Mouse (Mus musculus) stomach, embryonic 15.5 days (tissue): ENCODE results near the gene Cdk12. TPM values are rescaled to one million over a fixed set of nuclear protein-coding genes. Genes with fewer than 3 reads are reported as not detected.
"Not testable (repeated sequence)": the region's sequence is repeated elsewhere in the genome, so short reads cannot be mapped to it uniquely, and the experiment has no call there.

ENCODE experiments used
- ATAC-seq: fragments of 200-750 bp; cut with Nextera tagmentation; 2 replicates; pipeline ENCODE4 v1.8.0; 2017; ENCODE audit warnings: low read depth, moderate number of reproducible peaks, moderate TSS enrichment; ENCODE audit not compliant: insufficient read depth, low FRiP score
- H3K27ac ChIP-seq: fragments of 300-500 bp; sonication (generic); 2 replicates; pipeline ENCODE4 v1.5.1; 2015; ENCODE audit warnings: mild to moderate bottlenecking, inconsistent platforms
- H3K27me3 ChIP-seq: fragments of 300-500 bp; sonication (generic); replicated peaks from 2 replicates; pipeline ENCODE4 v1.6.1; 2015; ENCODE audit warnings: inconsistent platforms
- H3K36me3 ChIP-seq: fragments of 300-500 bp; sonication (generic); 2 replicates; pipeline ENCODE4 v1.6.1; 2015; ENCODE audit warnings: inconsistent platforms
- H3K4me1 ChIP-seq: fragments of 300-500 bp; sonication (generic); 2 replicates; pipeline ENCODE4 v1.6.1; 2015; ENCODE audit warnings: inconsistent platforms
- H3K4me2 ChIP-seq: fragments of 300-500 bp; sonication (generic); 2 replicates; pipeline ENCODE4 v1.6.1; 2015; ENCODE audit warnings: mild to moderate bottlenecking, inconsistent platforms
- H3K4me3 ChIP-seq: fragments of 300-500 bp; sonication (generic); replicated peaks from 2 replicates; pipeline ENCODE4 v1.5.1; 2015; ENCODE audit warnings: inconsistent platforms
- H3K9ac ChIP-seq: fragments of 300-500 bp; sonication (generic); 2 replicates; pipeline ENCODE4 v1.6.1; 2015; ENCODE audit warnings: inconsistent platforms
- H3K9me3 ChIP-seq: fragments of 300-500 bp; sonication (generic); 2 replicates; pipeline ENCODE4 v1.6.1; 2016; ENCODE audit warnings: inconsistent platforms
- WGBS: fragments of 180-500 bp; shearing (Covaris S2); methylation state at CpG from one replicate; pipeline ENCODE4 v1.1.7; 2015; 5-methylcytosine and 5-hydroxymethylcytosine counted together
- polyA plus RNA-seq: library from polyadenylated mRNA; unstranded; fragments of >200 nt; fragmentation: Nextera tagmentation; extraction: Ambion mirVana; gene quantifications from 2 replicates; pipeline ENCODE4 v1.2.1, GENCODE M21; 2015

The Cdk12 gene
- 9.4 and 9.7 TPM in 2 replicates for polyA plus RNA-seq

- under 1% methylated on average over 45 of the region's 63 CpGs for WGBS
- Histone ChIP-seq H3K4me1 (peaks cover 2% of the 10 kb centered on the region; the same call in 1 of the 2 replicates), H3K9ac (peak within 1 kb of the TSS; percentile 98), H3K4me2 (peak within 1 kb of the TSS; percentile 77), H3K36me3 (0 out of 2 replicates have a peak, but pooled peaks cover under 1% of the 10 kb centered on the region), H3K4me3 (peak within 1 kb of the TSS; percentile 97), H3K27me3 (no peaks in the 10 kb centered on the region), H3K27ac (peak within 1 kb of the TSS; percentile 100), H3K9me3 (no peaks in the 10 kb centered on the region)
- peak; percentile 90 for ATAC-seq
Observed at GRCm38 (mm10) chr11:98202641-98203350, at the start of gene Cdk12. Cdk12 (plus strand) TSS chr11:98203059.

GRCm38 (mm10) chr11:98155094-98155493 lies 47.8 kb upstream of the Cdk12 start:
- no peak for ATAC-seq
- no peak overlapping the region for H3K4me3 ChIP-seq
- no peaks in the 10 kb centered on the region for H3K9me3 ChIP-seq
- H3K4me1 ChIP-seq: no peaks in the 10 kb centered on the region
- H3K4me2 ChIP-seq: no peak overlapping the region
- 60% methylated on average over 6 of the region's 6 CpGs for whole genome bisulfite sequencing
- H3K9ac ChIP-seq: no peak overlapping the region
- H3K27me3 ChIP-seq: no peaks in the 10 kb centered on the region
- H3K36me3 ChIP-seq: peaks cover 37% of the 10 kb centered on the region
- H3K27ac ChIP-seq: no peak overlapping the region

- no peak overlapping the region for H3K27ac ChIP-seq
- ATAC-seq: no peak
- no peaks in the 10 kb centered on the region for H3K9me3 ChIP-seq
- no peaks in the 10 kb centered on the region for H3K4me1 ChIP-seq
- no peak overlapping the region for H3K4me2 ChIP-seq
- peaks cover 45% of the 10 kb centered on the region for H3K36me3 ChIP-seq
- H3K9ac ChIP-seq: no peak overlapping the region
- no peaks in the 10 kb centered on the region for H3K27me3 ChIP-seq
- WGBS: 74% methylated on average over 1 of the region's 1 CpGs
- no peak overlapping the region for H3K4me3 ChIP-seq
Observed at GRCm38 (mm10) chr11:98168400-98168799, 34.5 kb upstream of the Cdk12 start.

- H3K36me3 ChIP-seq: peaks cover 38% of the 10 kb centered on the region
- ATAC-seq, H3K9ac ChIP-seq, H3K4me2 ChIP-seq, H3K4me3 ChIP-seq, H3K9me3 ChIP-seq, H3K4me1 ChIP-seq, H3K27ac ChIP-seq, H3K27me3 ChIP-seq: not testable (repeated sequence)
- whole genome bisulfite sequencing: 88% methylated on average over 3 of the region's 3 CpGs
Observed at GRCm38 (mm10) chr11:98182149-98182548, 20.7 kb upstream of the Cdk12 start.

GRCm38 (mm10) chr11:98187640-98188395 lies 15.0 kb upstream of the Cdk12 start:
- no peak for ATAC-seq
- no peaks in the 10 kb centered on the region for H3K9me3 ChIP-seq
- no peak overlapping the region for H3K4me3 ChIP-seq
- H3K9ac ChIP-seq: no peak overlapping the region
- H3K36me3 ChIP-seq: peaks cover 23% of the 10 kb centered on the region
- no peaks in the 10 kb centered on the region for H3K27me3 ChIP-seq
- WGBS: 94% methylated on average over 9 of the region's 9 CpGs
- peaks cover 7% of the 10 kb centered on the region for H3K4me1 ChIP-seq
- no peak overlapping the region for H3K27ac ChIP-seq
- no peak overlapping the region for H3K4me2 ChIP-seq

GRCm38 (mm10) chr11:98190820-98191219 lies 12.0 kb upstream of the Cdk12 start:
- H3K9ac ChIP-seq: no peak overlapping the region
- H3K27me3 ChIP-seq: no peaks in the 10 kb centered on the region
- H3K4me1 ChIP-seq: peaks cover 7% of the 10 kb centered on the region
- H3K36me3 ChIP-seq: peaks cover 8% of the 10 kb centered on the region; the same call in 1 of the 2 replicates
- H3K27ac ChIP-seq: no peak overlapping the region
- no peak overlapping the region for H3K4me3 ChIP-seq
- WGBS: 85% methylated on average over 5 of the region's 5 CpGs
- no peak for ATAC-seq
- H3K9me3 ChIP-seq: no peaks in the 10 kb centered on the region
- no peak overlapping the region for H3K4me2 ChIP-seq

GRCm38 (mm10) chr11:98192901-98193805 lies 9.7 kb upstream of the Cdk12 start, which contains the start of gene Med1:
Med1 (minus strand) TSS chr11:98193293.
- peak; percentile 95 for ATAC-seq
- Histone ChIP-seq H3K4me3 (peak within 1 kb of the TSS; percentile 86), H3K27ac (peak within 1 kb of the TSS; percentile 95), H3K27me3 (no peaks in the 10 kb centered on the region), H3K36me3 (peaks cover 1% of the 10 kb centered on the region; the same call in 1 of the 2 replicates), H3K4me2 (peak within 1 kb of the TSS; percentile 60), H3K4me1 (peaks cover 7% of the 10 kb centered on the region), H3K9me3 (no peaks in the 10 kb centered on the region), H3K9ac (peak within 1 kb of the TSS; percentile 62)
- WGBS: under 1% methylated on average over 53 of the region's 53 CpGs

GRCm38 (mm10) chr11:98201791-98202640 lies 843 bp upstream of the Cdk12 start:
- Histone ChIP-seq H3K4me3 (peak overlapping the region; percentile 97), H3K36me3 (no peaks in the 10 kb centered on the region), H3K9me3 (no peaks in the 10 kb centered on the region), H3K27ac (peak overlapping the region; percentile 100), H3K4me1 (peaks cover 2% of the 10 kb centered on the region; the same call in 1 of the 2 replicates), H3K9ac (peak overlapping the region; percentile 23; the same call in 1 of the 2 replicates), H3K4me2 (peak overlapping the region; percentile 64), H3K27me3 (no peaks in the 10 kb centered on the region)
- WGBS: 2% methylated on average over 27 of the region's 27 CpGs
- no peak for ATAC-seq

GRCm38 (mm10) chr11:98203351-98203911 lies 572 bp downstream of the Cdk12 start:
- peak overlapping the region; percentile 97 for H3K4me3 ChIP-seq
- H3K4me2 ChIP-seq: peak overlapping the region; percentile 77
- no peaks in the 10 kb centered on the region for H3K9me3 ChIP-seq
- ATAC-seq: no peak; the same call in 1 of the 2 replicates
- peak overlapping the region; percentile 98 for H3K9ac ChIP-seq
- 0 out of 2 replicates have a peak, but pooled peaks cover 6% of the 10 kb centered on the region for H3K36me3 ChIP-seq
- H3K27me3 ChIP-seq: no peaks in the 10 kb centered on the region
- WGBS: under 1% methylated on average over 37 of the region's 37 CpGs
- H3K27ac ChIP-seq: peak overlapping the region; percentile 100
- peaks cover 2% of the 10 kb centered on the region; the same call in 1 of the 2 replicates for H3K4me1 ChIP-seq

- H3K27me3 ChIP-seq: no peaks in the 10 kb centered on the region
- no peaks in the 10 kb centered on the region for H3K9me3 ChIP-seq
- no peak for ATAC-seq
- peak overlapping the region; percentile 98 for H3K9ac ChIP-seq
- H3K4me2 ChIP-seq: peak overlapping the region; percentile 77
- peaks cover 2% of the 10 kb centered on the region; the same call in 1 of the 2 replicates for H3K4me1 ChIP-seq
- peak overlapping the region; percentile 97 for H3K4me3 ChIP-seq
- H3K27ac ChIP-seq: peak overlapping the region; percentile 100
- peaks cover 11% of the 10 kb centered on the region; the same call in 1 of the 2 replicates for H3K36me3 ChIP-seq
- WGBS: under 1% methylated on average over 16 of the region's 16 CpGs
Observed at GRCm38 (mm10) chr11:98203931-98204421, 1.1 kb downstream of the Cdk12 start.
